Mouse (Mus musculus): ENCODE measurements at regions not wholly inside any gene's neighbourhood (a gene's known extent, or its start where the extent isn't known, plus 50 kb on each side); places are given as distances from the start of the nearest gene placed in this dataset.

- DNase-seq, result no peak
Measured at GRCm38 (mm10) chr13:97651761-97652160, 108.7 kb downstream of the Gm10260 start.

GRCm38 (mm10) chr13:97651176-97651575 lies 109.3 kb downstream of the Gm10260 start:
- DNase-seq, result no peak

GRCm38 (mm10) chr13:97650191-97650590 lies 110.2 kb downstream of the Gm10260 start:
- DNase-seq, result no peak

GRCm38 (mm10) chr13:97647486-97647885 lies 112.9 kb downstream of the Gm10260 start:
- DNase-seq, result no peak

- DNase-seq, result peak; percentile 35
Measured at GRCm38 (mm10) chr13:97646021-97646385, 114.4 kb downstream of the Gm10260 start.

GRCm38 (mm10) chr13:97645107-97646020 lies 115.1 kb downstream of the Gm10260 start:
- DNase-seq, result peak; percentile 58

GRCm38 (mm10) chr13:97640236-97640635 lies 120.2 kb downstream of the Gm10260 start:
- DNase-seq, result no peak

GRCm38 (mm10) chr13:97639656-97640055 lies 120.8 kb downstream of the Gm10260 start:
- no peak for DNase-seq

- no peak for DNase-seq
Measured at GRCm38 (mm10) chr13:97638457-97639088, 121.9 kb downstream of the Gm10260 start.

- DNase-seq, result no peak
Measured at GRCm38 (mm10) chr13:97637506-97637905, 122.9 kb downstream of the Gm10260 start.

- no peak for DNase-seq
Measured at GRCm38 (mm10) chr13:97634041-97634788, 126.2 kb downstream of the Gm10260 start.

GRCm38 (mm10) chr13:97633551-97633950 lies 126.9 kb downstream of the Gm10260 start:
- no peak for DNase-seq

GRCm38 (mm10) chr13:97631872-97632402 lies 128.5 kb downstream of the Gm10260 start:
- DNase-seq, result no peak

- no peak for DNase-seq
Measured at GRCm38 (mm10) chr13:97630921-97631320, 129.5 kb downstream of the Gm10260 start.

GRCm38 (mm10) chr13:97628608-97629007 lies 131.8 kb downstream of the Gm10260 start:
- DNase-seq, result no peak

- no peak for DNase-seq
Measured at GRCm38 (mm10) chr13:97627247-97627646, 133.2 kb downstream of the Gm10260 start.

GRCm38 (mm10) chr13:97626786-97627185 lies 133.6 kb downstream of the Gm10260 start:
- DNase-seq, result no peak

GRCm38 (mm10) chr13:97626116-97626515 lies 134.3 kb downstream of the Gm10260 start:
- DNase-seq, result no peak

GRCm38 (mm10) chr13:97625391-97625790 lies 135.0 kb downstream of the Gm10260 start:
- no peak for DNase-seq

GRCm38 (mm10) chr13:97618190-97618586 lies 142.2 kb downstream of the Gm10260 start:
- peak; percentile 43 for DNase-seq

- DNase-seq, result peak; percentile 67
Measured at GRCm38 (mm10) chr13:97617511-97618189, 142.8 kb downstream of the Gm10260 start.

- DNase-seq, result no peak
Measured at GRCm38 (mm10) chr13:97616919-97617318, 143.5 kb downstream of the Gm10260 start.

Measured in adrenal gland, postnatal 10 days (tissue).